Mouse (Mus musculus): ENCODE results near the gene Gpm6b. TPM values are rescaled to one million over a fixed set of nuclear protein-coding genes. Genes with fewer than 3 reads are reported as not detected.

Gene Gpm6b
- polyA plus RNA-seq, 1 experiment from 2014 or later: 31.7 TPM

DNA sequence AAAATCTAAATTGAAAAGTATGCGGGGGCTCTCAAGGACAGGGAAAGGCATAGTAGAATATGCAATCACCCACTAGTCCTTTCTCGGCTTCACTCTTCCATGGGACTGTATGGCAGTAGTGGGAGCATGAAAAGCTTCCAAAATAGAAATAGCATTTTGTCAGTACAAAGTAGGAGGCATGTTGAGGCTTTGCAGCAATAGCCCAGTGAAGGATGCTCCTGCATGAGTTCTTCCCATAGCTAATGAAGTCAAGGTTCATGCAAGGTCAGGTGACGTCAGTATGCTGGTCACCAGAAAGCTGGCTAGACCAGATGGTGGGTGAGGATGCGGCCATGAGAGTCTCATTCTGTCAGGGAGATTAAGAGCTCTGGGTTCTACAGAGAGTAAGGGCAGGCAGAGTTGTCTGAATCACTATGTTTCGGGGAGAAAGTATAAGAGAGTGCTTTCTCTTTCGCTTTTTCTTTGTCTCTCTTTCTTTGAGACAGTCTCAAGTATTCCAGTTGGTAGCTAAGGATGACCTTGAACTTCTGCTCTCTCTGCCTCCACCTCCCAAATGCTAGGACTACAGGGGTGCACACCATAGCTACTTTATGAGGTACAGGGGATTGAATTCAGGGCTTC, 95.9 kb downstream of the Gpm6b start:
- DNase-seq (ENCODE audit: low spot score): no peak
- Histone ChIP-seq H3K36me3 (replicated peaks; ENCODE audit: control insufficient read depth, insufficient read depth, low read depth, low read length) (no peaks in the 10 kb centered on the region), H3K27ac (replicated peaks; ENCODE audit: low read depth, low read length) (no peak overlapping the region), H3K4me3 (ENCODE audit: low read depth, low read length) (no peak overlapping the region), H3K4me2 (ENCODE audit: low read depth, low read length) (no peak overlapping the region), H3K9me3 (replicated peaks; ENCODE audit: control insufficient read depth, low read length) (no peaks in the 10 kb centered on the region), H3K27me3 (ENCODE audit: control insufficient read depth, insufficient read depth, low read length) (no peaks in the 10 kb centered on the region), H3K9ac (replicated peaks; ENCODE audit: low read length) (no peak overlapping the region), H3K4me1 (ENCODE audit: control insufficient read depth, insufficient read depth, low read length) (no peaks in the 10 kb centered on the region)
- WGBS: 88% methylated on average over 6 of the region's 6 CpGs
- no peak for ATAC-seq (replicated peaks; ENCODE audit: insufficient number of reproducible peaks, low FRiP score, low TSS enrichment, low read depth)

DNA sequence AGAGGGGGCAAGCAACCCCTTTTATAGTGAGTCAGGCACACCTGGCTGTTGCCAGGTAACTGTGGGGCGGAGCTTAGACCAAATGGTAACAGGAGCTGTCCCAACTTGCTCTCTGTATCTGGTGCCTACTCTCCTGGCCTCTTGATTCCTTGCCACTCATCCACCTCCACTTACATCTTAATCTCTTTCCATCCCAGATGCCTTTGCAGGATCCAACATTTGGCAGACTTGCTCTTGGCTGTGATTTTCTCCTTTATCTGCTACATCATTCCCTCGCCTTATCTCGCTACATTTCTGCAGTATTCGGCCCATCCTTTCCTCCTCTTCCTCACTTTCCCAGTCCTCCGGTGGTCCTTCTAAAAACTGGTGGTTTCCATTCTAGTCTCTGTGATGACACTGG, 99.6 kb downstream of the Gpm6b start:
- no peaks in the 10 kb centered on the region for H3K4me1 ChIP-seq (ENCODE audit: control insufficient read depth, insufficient read depth, low read length)
- no peak overlapping the region for H3K9ac ChIP-seq (replicated peaks; ENCODE audit: low read length)
- WGBS: 95% methylated on average over 5 of the region's 5 CpGs
- H3K4me2 ChIP-seq (ENCODE audit: low read depth, low read length): no peak overlapping the region
- H3K36me3 ChIP-seq (replicated peaks; ENCODE audit: control insufficient read depth, insufficient read depth, low read depth, low read length): no peaks in the 10 kb centered on the region
- ATAC-seq (replicated peaks; ENCODE audit: insufficient number of reproducible peaks, low FRiP score, low TSS enrichment, low read depth) (no peak), DNase-seq (ENCODE audit: low spot score) (no peak)
- H3K4me3 ChIP-seq (ENCODE audit: low read depth, low read length): no peak overlapping the region
- no peak overlapping the region for H3K27ac ChIP-seq (replicated peaks; ENCODE audit: low read depth, low read length)
- no peaks in the 10 kb centered on the region for H3K27me3 ChIP-seq (ENCODE audit: control insufficient read depth, insufficient read depth, low read length)
- H3K9me3 ChIP-seq (replicated peaks; ENCODE audit: control insufficient read depth, low read length): no peaks in the 10 kb centered on the region

DNA sequence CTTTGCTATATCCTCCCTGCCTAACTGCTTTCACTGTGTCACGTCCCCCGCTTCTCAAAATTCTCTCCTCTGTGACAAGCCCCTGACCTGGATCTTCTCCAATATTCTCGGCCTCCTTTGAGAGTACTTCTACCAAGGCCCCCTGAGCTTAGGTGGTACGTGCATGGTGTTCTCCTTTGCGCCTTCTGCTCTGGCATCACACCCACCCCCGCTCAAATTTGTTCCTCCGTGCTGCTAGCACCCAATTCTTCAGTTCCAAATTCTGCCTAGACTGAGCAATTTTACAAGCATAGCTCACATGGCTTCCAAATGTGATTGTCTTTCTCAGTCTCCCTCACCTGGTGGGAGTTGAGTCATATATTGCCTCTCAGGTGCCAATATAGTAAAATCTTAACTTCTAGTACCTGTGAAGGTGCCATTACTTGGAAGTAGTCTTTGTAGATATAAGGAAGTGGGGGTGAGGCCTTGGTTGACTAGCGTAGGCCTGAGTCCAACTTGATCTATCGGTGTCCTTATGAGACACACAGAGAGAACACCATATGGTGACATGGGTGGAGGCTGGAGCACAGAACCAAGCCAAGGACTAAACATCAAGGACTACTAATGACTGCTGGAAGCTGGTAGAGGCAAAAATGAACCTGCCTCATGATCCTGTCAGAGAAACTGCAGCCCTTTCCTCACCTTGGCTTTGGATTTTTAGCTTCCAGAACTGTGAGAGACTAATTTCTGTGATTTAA, 100.2 kb downstream of the Gpm6b start:
- Histone ChIP-seq H3K36me3 (replicated peaks; ENCODE audit: control insufficient read depth, insufficient read depth, low read depth, low read length) (no peaks in the 10 kb centered on the region), H3K4me1 (ENCODE audit: control insufficient read depth, insufficient read depth, low read length) (no peaks in the 10 kb centered on the region), H3K4me2 (ENCODE audit: low read depth, low read length) (no peak overlapping the region), H3K9me3 (replicated peaks; ENCODE audit: control insufficient read depth, low read length) (no peaks in the 10 kb centered on the region), H3K27ac (replicated peaks; ENCODE audit: low read depth, low read length) (no peak overlapping the region), H3K9ac (replicated peaks; ENCODE audit: low read length) (no peak overlapping the region), H3K27me3 (ENCODE audit: control insufficient read depth, insufficient read depth, low read length) (no peaks in the 10 kb centered on the region), H3K4me3 (ENCODE audit: low read depth, low read length) (no peak overlapping the region)
- DNase-seq (ENCODE audit: low spot score): no peak
- WGBS: 89% methylated on average over 9 of the region's 9 CpGs
- ATAC-seq (replicated peaks; ENCODE audit: insufficient number of reproducible peaks, low FRiP score, low TSS enrichment, low read depth): no peak

DNA sequence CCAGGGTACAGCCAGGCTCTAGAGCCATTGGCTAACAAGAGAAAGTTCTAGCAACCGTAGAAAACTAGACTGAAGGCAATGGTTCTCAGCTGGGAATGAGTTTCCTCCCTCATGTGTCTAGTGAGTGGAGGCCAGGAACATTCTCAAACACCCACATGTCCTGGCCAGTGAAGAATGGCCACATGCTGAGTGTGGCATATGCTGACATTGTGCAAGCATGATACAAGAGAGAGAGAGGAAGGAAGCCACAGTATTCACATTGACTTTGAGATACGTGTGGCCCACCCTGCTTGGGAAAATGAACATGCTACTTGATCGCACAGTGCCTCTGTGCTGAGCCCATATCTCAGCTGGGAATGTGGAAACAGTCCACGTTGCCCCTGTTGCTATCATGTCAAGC, 101.2 kb downstream of the Gpm6b start:
- no peak for ATAC-seq (replicated peaks; ENCODE audit: insufficient number of reproducible peaks, low FRiP score, low TSS enrichment, low read depth)
- DNase-seq (ENCODE audit: low spot score): no peak
- H3K27me3 ChIP-seq (ENCODE audit: control insufficient read depth, insufficient read depth, low read length): no peaks in the 10 kb centered on the region
- H3K4me1 ChIP-seq (ENCODE audit: control insufficient read depth, insufficient read depth, low read length): no peaks in the 10 kb centered on the region
- no peak overlapping the region for H3K4me3 ChIP-seq (ENCODE audit: low read depth, low read length)
- H3K9ac ChIP-seq (replicated peaks; ENCODE audit: low read length): no peak overlapping the region
- H3K9me3 ChIP-seq (replicated peaks; ENCODE audit: control insufficient read depth, low read length): no peaks in the 10 kb centered on the region
- WGBS: 89% methylated on average over 4 of the region's 4 CpGs
- no peaks in the 10 kb centered on the region for H3K36me3 ChIP-seq (replicated peaks; ENCODE audit: control insufficient read depth, insufficient read depth, low read depth, low read length)
- H3K4me2 ChIP-seq (ENCODE audit: low read depth, low read length): no peak overlapping the region
- no peak overlapping the region for H3K27ac ChIP-seq (replicated peaks; ENCODE audit: low read depth, low read length)

DNA sequence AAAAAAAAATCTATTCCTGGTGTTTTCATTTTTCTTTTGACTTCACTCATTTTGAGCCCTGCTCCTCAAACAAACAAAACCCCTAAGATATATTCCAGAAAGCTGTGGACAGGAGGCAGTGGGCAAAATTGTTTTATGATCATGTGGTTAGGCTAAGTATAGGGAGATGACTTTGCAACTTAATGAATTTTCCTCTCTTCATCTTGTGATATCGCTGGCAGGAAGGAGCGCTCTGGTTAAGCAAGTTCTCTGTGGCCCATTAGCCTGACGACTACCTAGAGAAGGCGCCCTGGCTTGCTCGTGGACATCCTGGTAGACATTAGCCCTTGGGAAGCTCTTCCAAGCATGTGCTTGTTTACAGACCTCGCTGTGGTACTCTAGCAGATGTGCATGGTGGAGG, 103.1 kb downstream of the Gpm6b start:
- H3K9ac ChIP-seq (replicated peaks; ENCODE audit: low read length): no peak overlapping the region
- no peaks in the 10 kb centered on the region for H3K27me3 ChIP-seq (ENCODE audit: control insufficient read depth, insufficient read depth, low read length)
- no peak overlapping the region for H3K27ac ChIP-seq (replicated peaks; ENCODE audit: low read depth, low read length)
- WGBS: 78% methylated on average over 6 of the region's 6 CpGs
- H3K4me2 ChIP-seq (ENCODE audit: low read depth, low read length): no peak overlapping the region
- ATAC-seq (replicated peaks; ENCODE audit: insufficient number of reproducible peaks, low FRiP score, low TSS enrichment, low read depth): no peak
- DNase-seq (ENCODE audit: low spot score): no peak
- no peaks in the 10 kb centered on the region for H3K4me1 ChIP-seq (ENCODE audit: control insufficient read depth, insufficient read depth, low read length)
- no peaks in the 10 kb centered on the region for H3K36me3 ChIP-seq (replicated peaks; ENCODE audit: control insufficient read depth, insufficient read depth, low read depth, low read length)
- no peaks in the 10 kb centered on the region for H3K9me3 ChIP-seq (replicated peaks; ENCODE audit: control insufficient read depth, low read length)
- no peak overlapping the region for H3K4me3 ChIP-seq (ENCODE audit: low read depth, low read length)

DNA sequence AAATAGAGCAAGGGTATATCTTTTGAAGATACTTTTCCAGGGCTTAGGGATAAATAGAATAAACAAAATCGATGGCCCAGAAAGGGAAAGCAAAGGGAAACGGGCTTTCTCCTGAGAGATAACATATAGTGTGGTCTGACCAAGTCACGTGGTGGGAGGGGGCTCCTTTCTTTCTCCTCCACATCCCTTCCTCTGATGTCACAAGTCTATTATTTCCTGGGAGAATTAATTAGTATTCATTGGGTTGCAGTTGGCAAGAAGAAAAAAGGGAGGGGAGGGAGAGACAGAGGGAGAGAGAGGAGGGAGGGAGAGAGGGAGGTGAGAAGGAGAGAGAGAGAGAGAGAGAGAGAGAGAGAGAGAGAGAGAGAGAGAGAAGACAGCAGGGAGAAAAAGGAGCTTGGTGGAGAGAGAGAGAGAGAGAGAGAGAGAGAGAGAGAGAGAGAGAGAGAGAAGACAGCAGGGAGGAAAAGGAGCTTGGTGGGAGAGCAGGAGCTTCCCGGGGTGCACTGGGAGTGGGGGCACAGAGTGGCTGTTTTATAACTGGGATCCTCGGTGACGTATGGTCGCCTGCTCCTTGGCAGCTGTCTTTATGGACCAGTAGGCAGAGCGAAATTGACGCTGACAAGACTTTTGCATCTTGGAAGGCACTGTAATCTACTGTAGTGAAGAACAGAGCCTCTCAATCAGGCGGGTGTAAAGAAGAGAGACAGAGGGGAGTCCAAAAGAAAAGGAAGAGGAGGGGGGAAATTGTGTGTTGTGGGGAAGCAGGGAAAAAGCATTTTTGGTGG, 105.7 kb downstream of the Gpm6b start:
- Histone ChIP-seq H3K4me3 (ENCODE audit: low read depth, low read length) (0 out of 2 replicates have a peak overlapping the region, but pooled peaks have one; percentile 6), H3K36me3 (replicated peaks; ENCODE audit: control insufficient read depth, insufficient read depth, low read depth, low read length) (no peaks in the 10 kb centered on the region), H3K9ac (replicated peaks; ENCODE audit: low read length) (no peak overlapping the region), H3K27me3 (ENCODE audit: control insufficient read depth, insufficient read depth, low read length) (no peaks in the 10 kb centered on the region), H3K4me1 (ENCODE audit: control insufficient read depth, insufficient read depth, low read length) (no peaks in the 10 kb centered on the region), H3K9me3 (replicated peaks; ENCODE audit: control insufficient read depth, low read length) (no peaks in the 10 kb centered on the region), H3K4me2 (ENCODE audit: low read depth, low read length) (no peak overlapping the region), H3K27ac (replicated peaks; ENCODE audit: low read depth, low read length) (no peak overlapping the region)
- WGBS: 30% methylated on average over 10 of the region's 10 CpGs
- DNase-seq (ENCODE audit: low spot score) (peak; percentile 3), ATAC-seq (replicated peaks; ENCODE audit: insufficient number of reproducible peaks, low FRiP score, low TSS enrichment, low read depth) (peak; percentile 83)

DNA sequence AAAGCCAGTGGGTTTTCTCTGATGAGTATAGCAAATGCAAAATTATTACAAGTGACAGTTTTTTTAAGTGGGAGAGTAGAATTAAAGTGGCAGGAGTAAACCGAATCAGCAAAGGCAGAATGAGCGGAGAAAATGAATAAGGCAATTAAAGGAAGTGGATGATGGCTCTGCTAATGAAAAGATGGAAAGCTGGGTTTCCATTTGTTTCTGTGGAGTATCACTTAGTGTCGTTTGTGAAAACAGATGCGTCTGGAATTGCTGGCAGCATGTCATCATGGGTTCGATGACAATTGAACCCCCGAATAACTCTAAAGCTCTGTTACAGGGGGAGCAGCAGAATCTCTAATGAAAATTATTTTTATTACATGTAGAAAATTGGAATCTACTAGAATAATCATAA, 109.4 kb downstream of the Gpm6b start:
- H3K27ac ChIP-seq (replicated peaks; ENCODE audit: low read depth, low read length): no peak overlapping the region
- WGBS: 74% methylated on average over 6 of the region's 6 CpGs
- H3K27me3 ChIP-seq (ENCODE audit: control insufficient read depth, insufficient read depth, low read length): no peaks in the 10 kb centered on the region
- no peaks in the 10 kb centered on the region for H3K4me1 ChIP-seq (ENCODE audit: control insufficient read depth, insufficient read depth, low read length)
- DNase-seq (ENCODE audit: low spot score) (no peak), ATAC-seq (replicated peaks; ENCODE audit: insufficient number of reproducible peaks, low FRiP score, low TSS enrichment, low read depth) (no peak)
- H3K36me3 ChIP-seq (replicated peaks; ENCODE audit: control insufficient read depth, insufficient read depth, low read depth, low read length): no peaks in the 10 kb centered on the region
- no peaks in the 10 kb centered on the region for H3K9me3 ChIP-seq (replicated peaks; ENCODE audit: control insufficient read depth, low read length)
- H3K9ac ChIP-seq (replicated peaks; ENCODE audit: low read length): no peak overlapping the region
- no peak overlapping the region for H3K4me3 ChIP-seq (ENCODE audit: low read depth, low read length)
- H3K4me2 ChIP-seq (ENCODE audit: low read depth, low read length): no peak overlapping the region

DNA sequence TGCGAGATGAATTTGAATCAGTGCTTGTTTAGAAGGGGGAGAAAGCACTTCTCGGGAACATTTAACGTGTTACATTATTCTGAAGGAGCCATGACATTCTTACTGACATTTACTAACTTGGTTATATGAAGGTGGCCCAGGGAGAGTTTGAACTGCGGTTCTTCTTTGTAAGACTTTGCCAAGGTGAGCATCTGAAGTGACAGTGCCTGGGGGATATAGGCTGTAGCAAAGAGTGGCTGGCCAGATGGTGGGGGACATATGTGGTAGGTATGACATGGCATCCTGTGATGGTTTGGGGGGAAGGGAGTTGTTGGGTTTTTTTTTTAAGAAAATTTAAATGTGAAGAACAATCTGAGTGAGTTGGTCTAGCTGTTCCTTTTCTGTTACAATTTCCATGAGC, 109.9 kb downstream of the Gpm6b start:
- Histone ChIP-seq H3K9me3 (replicated peaks; ENCODE audit: control insufficient read depth, low read length) (no peaks in the 10 kb centered on the region), H3K36me3 (replicated peaks; ENCODE audit: control insufficient read depth, insufficient read depth, low read depth, low read length) (no peaks in the 10 kb centered on the region), H3K9ac (replicated peaks; ENCODE audit: low read length) (no peak overlapping the region), H3K4me3 (ENCODE audit: low read depth, low read length) (no peak overlapping the region), H3K4me1 (ENCODE audit: control insufficient read depth, insufficient read depth, low read length) (no peaks in the 10 kb centered on the region), H3K27me3 (ENCODE audit: control insufficient read depth, insufficient read depth, low read length) (no peaks in the 10 kb centered on the region), H3K4me2 (ENCODE audit: low read depth, low read length) (no peak overlapping the region), H3K27ac (replicated peaks; ENCODE audit: low read depth, low read length) (no peak overlapping the region)
- DNase-seq (ENCODE audit: low spot score) (no peak), ATAC-seq (replicated peaks; ENCODE audit: insufficient number of reproducible peaks, low FRiP score, low TSS enrichment, low read depth) (no peak)
- 80% methylated on average over 4 of the region's 4 CpGs for WGBS

All from embryonic facial prominence, embryonic 11.5 days (tissue).